Mouse (Mus musculus) spleen, adult 2 months (tissue): Measurements from ENCODE around the gene Mindy1. TPM values are rescaled to one million over a fixed set of nuclear protein-coding genes. Genes with fewer than 3 reads are reported as not detected.
"Not testable (repeated sequence)": the region's sequence is repeated elsewhere in the genome, so short reads cannot be mapped to it uniquely, and the experiment has no call there.

ENCODE experiments used
- DNase-seq, 2 experiments: peaks; one replicate each; pipeline versions ENCODE4 v3.0.0 to v3.0.0-alpha.2; 2012 to 2021; ENCODE audit warnings: low spot score in 2 of 2, low read depth in 1 of 2
- H3K27ac ChIP-seq: fragments of 200-500 bp; 2 replicates; pipeline ENCODE4 v1.5.1; 2012; ENCODE audit warnings: low read length, inconsistent platforms; ENCODE audit not compliant: insufficient read depth
- H3K27me3 ChIP-seq: fragments of 200-500 bp; 2 replicates; pipeline ENCODE4 v1.6.1; 2012; ENCODE audit warnings: mild to moderate bottlenecking, moderate library complexity, low read length, inconsistent platforms; ENCODE audit not compliant: control insufficient read depth, insufficient read depth
- H3K36me3 ChIP-seq: fragments of 200-500 bp; 2 replicates; pipeline ENCODE4 v1.6.1; 2012; ENCODE audit warnings: mild to moderate bottlenecking, low read length, inconsistent platforms; ENCODE audit not compliant: control insufficient read depth, insufficient read depth
- H3K4me1 ChIP-seq: fragments of 200-500 bp; 2 replicates; pipeline ENCODE4 v1.6.1; 2011; ENCODE audit warnings: inconsistent platforms; ENCODE audit not compliant: control insufficient read depth, insufficient read depth, insufficient read length
- H3K4me3 ChIP-seq: fragments of 200-500 bp; 2 replicates; pipeline ENCODE4 v1.5.1; 2011; ENCODE audit warnings: mild to moderate bottlenecking, inconsistent platforms; ENCODE audit not compliant: insufficient read depth, insufficient read length; ENCODE audit errors: extremely low read depth
- CTCF ChIP-seq: fragments of 200-500 bp; IDR thresholded peaks from 2 replicates; pipeline ENCODE4 v1.5.1; 2011; ENCODE audit warnings: mild to moderate bottlenecking, inconsistent platforms; ENCODE audit not compliant: insufficient read depth, insufficient read length, insufficient replicate concordance; ENCODE audit errors: extremely low read depth
- POLR2A ChIP-seq: fragments of 200-500 bp; IDR thresholded peaks from 2 replicates; pipeline ENCODE4 v1.6.1; 2011; ENCODE audit warnings: low read depth, low read length, inconsistent platforms
- WGBS: fragments of 180-500 bp; shearing (Covaris S2); methylation state at CpG from one replicate; pipeline ENCODE4 v1.1.7; 2018; 5-methylcytosine and 5-hydroxymethylcytosine counted together
- polyA plus RNA-seq: library from polyadenylated mRNA; depleted of rRNA; stranded (reverse); fragments of >200 nt; gene quantifications from 2 replicates; pipeline ENCODE4 v1.2.3, GENCODE M21; 2012; rRNA removed

Gene Mindy1
- polyA plus RNA-seq, 1 experiment: 44.8 TPM

DNA sequence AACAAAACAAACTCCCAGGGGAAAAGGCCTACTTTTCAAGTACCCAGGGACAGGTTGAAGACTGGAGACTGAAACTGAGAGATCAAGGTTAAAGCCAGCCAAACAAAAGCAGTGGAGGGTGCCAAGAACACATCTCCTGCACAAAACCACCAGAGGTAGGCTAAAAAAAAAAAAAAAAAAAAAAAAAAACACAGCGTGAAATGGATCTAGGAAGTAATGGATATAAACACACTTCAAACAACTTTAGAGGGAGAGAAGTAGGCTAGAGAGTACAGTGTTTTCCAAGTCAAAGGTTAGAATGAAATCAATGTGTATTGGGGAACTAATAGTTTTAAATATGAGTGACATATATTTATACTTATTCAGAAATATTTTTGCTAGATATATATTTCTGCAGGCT lies 50.4 kb downstream of the Mindy1 start:
- no peak for DNase-seq

GRCm38 (mm10) chr3:95337345-95337744 lies 56.2 kb downstream of the Mindy1 start:
- 95% methylated on average over 4 of the region's 4 CpGs for WGBS
- no peak for DNase-seq
- TF ChIP-seq POLR2A: no peak
- no peak for TF ChIP-seq CTCF

More for the DNA sequence above, 50.4 kb downstream of the Mindy1 start:
- TF ChIP-seq POLR2A (no peak), CTCF (no peak)
- H3K27ac ChIP-seq: no peak overlapping the region
- no peaks in the 10 kb centered on the region for H3K27me3 ChIP-seq
- whole genome bisulfite sequencing: 80% methylated on average over 1 of the region's 1 CpGs
- H3K4me1 ChIP-seq: no peaks in the 10 kb centered on the region
- peaks cover 24% of the 10 kb centered on the region for H3K36me3 ChIP-seq
- H3K4me3 ChIP-seq: no peak overlapping the region

DNA sequence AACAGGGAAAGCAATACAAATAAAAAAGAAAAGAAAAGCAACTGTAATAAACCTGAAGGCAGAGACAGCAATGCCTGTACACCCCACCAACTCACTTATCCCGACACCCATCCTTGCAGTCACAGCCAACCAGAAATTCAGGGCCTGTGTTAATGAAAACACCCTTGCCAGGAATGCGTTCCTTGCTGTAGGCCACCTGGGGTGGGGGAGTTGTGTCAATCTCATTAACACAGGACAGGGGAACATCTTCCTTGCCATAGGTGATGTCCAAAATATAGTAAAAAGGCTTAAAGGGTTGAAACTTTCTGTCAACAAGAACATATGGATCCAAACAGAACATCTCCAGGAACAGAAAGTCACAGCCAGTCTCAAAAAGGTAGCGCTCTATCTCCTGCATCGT lies 57.1 kb downstream of the Mindy1 start:
- no peak for TF ChIP-seq POLR2A
- no peak for TF ChIP-seq CTCF
- no peaks in the 10 kb centered on the region for H3K4me1 ChIP-seq
- no peak overlapping the region for H3K4me3 ChIP-seq
- H3K27ac ChIP-seq: no peak overlapping the region
- H3K36me3 ChIP-seq: peaks cover 42% of the 10 kb centered on the region
- DNase-seq: no peak
- H3K27me3 ChIP-seq: no peaks in the 10 kb centered on the region
- WGBS: 94% methylated on average over 4 of the region's 4 CpGs

More at GRCm38 (mm10) chr3:95337345-95337744, 56.2 kb downstream of the Mindy1 start:
- no peaks in the 10 kb centered on the region for H3K4me1 ChIP-seq
- no peaks in the 10 kb centered on the region for H3K27me3 ChIP-seq
- no peak overlapping the region for H3K4me3 ChIP-seq
- H3K27ac ChIP-seq: no peak overlapping the region
- peaks cover 39% of the 10 kb centered on the region for H3K36me3 ChIP-seq

GRCm38 (mm10) chr3:95343356-95344000 lies 62.3 kb downstream of the Mindy1 start:
- 91% methylated on average over 9 of the region's 9 CpGs for WGBS
- H3K4me3 ChIP-seq, H3K27ac ChIP-seq, H3K27me3 ChIP-seq, DNase-seq, H3K4me1 ChIP-seq: not testable (repeated sequence)
- peaks cover 46% of the 10 kb centered on the region for H3K36me3 ChIP-seq

Other genes starting within 250 kb of the Mindy1 start
- gene Psmd4, start 238.7 kb upstream of the Mindy1 start, polyA plus RNA-seq: 90.5 and 108 TPM in 2 replicates
- gene Pip5k1a, start 174.4 kb upstream of the Mindy1 start, polyA plus RNA-seq: 14.1 and 14.4 TPM in 2 replicates
- 36.3 and 44.6 TPM in 2 replicates for gene Vps72, start 170.3 kb upstream of the Mindy1 start, polyA plus RNA-seq
- 0.69 and 0.91 TPM in 2 replicates for gene Tmod4, start 156.9 kb upstream of the Mindy1 start, polyA plus RNA-seq
- 25.2 and 29.4 TPM in 2 replicates for gene Scnm1, start 147.3 kb upstream of the Mindy1 start, polyA plus RNA-seq
- gene Lysmd1, start 147.3 kb upstream of the Mindy1 start, polyA plus RNA-seq: 4.7 and 5.3 TPM in 2 replicates
- 89.1 and 132 TPM in 2 replicates for gene Tnfaip8l2, start 139.0 kb upstream of the Mindy1 start, polyA plus RNA-seq
- gene Sema6c, start 120.9 kb upstream of the Mindy1 start, polyA plus RNA-seq: 2.2 TPM in 2 replicates
- 17.0 and 17.1 TPM in 2 replicates for gene Gabpb2, start 63.4 kb upstream of the Mindy1 start, polyA plus RNA-seq
- gene Cdc42se1, start 52.6 kb upstream of the Mindy1 start, polyA plus RNA-seq: 91.5 and 94.1 TPM in 2 replicates
- 15.5 and 16.2 TPM in 2 replicates for gene Mllt11, start 49.2 kb upstream of the Mindy1 start, polyA plus RNA-seq
- gene Gm128, start 39.7 kb upstream of the Mindy1 start, polyA plus RNA-seq: 0.18 and 0.52 TPM in 2 replicates
- gene Bnipl, start 30.2 kb upstream of the Mindy1 start, polyA plus RNA-seq: 0.07 TPM in 1 of 2 replicates, not detected in the other
- gene Prune1, start 731 bp downstream of the Mindy1 start, polyA plus RNA-seq: 7.7 and 8.9 TPM in 2 replicates
- gene Anxa9, start 25.8 kb downstream of the Mindy1 start, polyA plus RNA-seq: 2.6 and 2.7 TPM in 2 replicates
- gene Cers2, start 33.4 kb downstream of the Mindy1 start, polyA plus RNA-seq: 95.7 and 101 TPM in 2 replicates
- 9.4 and 10.4 TPM in 2 replicates for gene Setdb1, start 75.9 kb downstream of the Mindy1 start, polyA plus RNA-seq
- not detected in 2 replicates for gene 4930558C23Rik, start 121.5 kb downstream of the Mindy1 start, polyA plus RNA-seq
- gene Arnt, start 153.0 kb downstream of the Mindy1 start, polyA plus RNA-seq: 19.5 and 20.7 TPM in 2 replicates
- 1.3 and 1.4 TPM in 2 replicates for gene Ctsk, start 217.9 kb downstream of the Mindy1 start, polyA plus RNA-seq
- 81.7 and 84.6 TPM in 2 replicates for gene Ctss, start 245.4 kb downstream of the Mindy1 start, polyA plus RNA-seq